8 mouse cellular contexts compared by ENCODE assay signal in the genomic region with DNA sequence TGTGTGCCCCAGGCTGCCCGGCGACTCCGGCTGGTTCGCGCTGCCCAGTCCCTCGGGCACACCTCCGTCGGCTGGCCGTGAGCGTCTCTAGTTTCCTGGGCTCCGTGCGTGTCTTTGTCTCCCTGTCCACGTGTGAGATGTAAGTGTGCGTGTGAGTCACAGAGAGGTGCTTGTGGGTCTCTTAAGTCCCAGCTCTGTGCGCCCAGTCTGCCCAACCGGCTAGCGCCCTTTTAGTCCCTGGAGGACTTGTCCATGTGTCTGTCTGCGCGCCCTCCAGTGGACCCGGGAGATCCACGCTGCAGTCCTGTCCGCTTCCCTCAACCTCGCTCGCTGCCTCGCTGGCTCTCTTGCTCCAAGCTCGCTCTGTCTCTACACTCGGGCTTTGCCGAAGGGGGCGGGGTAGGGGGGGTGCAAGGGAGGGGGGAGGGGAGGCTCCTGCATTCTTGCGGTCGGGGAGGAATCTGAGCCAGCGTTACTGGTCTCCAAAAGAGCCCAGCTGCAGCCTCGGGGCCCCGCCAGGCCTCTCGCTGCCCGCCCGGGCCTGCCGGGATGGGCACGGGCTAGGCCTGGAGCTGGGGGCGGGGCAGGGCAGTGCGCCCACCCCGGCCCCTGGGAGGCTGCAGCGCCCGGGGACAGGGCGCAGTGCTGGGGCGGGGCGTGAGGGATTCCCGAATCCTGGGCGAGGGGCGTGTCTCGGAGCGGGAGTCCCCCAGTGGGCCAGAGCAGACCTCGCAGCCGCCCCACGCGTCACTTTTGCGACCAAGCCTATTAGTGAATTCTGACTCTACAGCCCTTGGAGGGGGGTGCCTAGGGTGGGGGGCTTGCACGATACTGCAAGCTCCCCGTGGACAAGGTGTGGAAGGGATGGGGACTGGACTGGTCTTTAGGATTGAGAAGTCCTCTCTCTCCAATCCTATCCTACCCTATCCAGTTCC. TPM values are rescaled to one million over a fixed set of nuclear protein-coding genes. Genes with fewer than 3 reads are reported as not detected.
DNase-seq lines count a peak whose midpoint lies in the region; ATAC-seq and TF ChIP-seq lines count a peak whose summit lies in the region.

No protein-coding gene starts in this region.

- in situ Hi-C loops in CH12.LX (cut with MboI; ENCODE audit: low pct_ligation_motif_present, low pct_unique_long_range_greater_than_20kb, low sequenced_read_pairs) = loop anchor here (5.0 kb wide), 1 partner anchor 36 kb away; no protein-coding TSS in a partner anchor

- TF ChIP-seq RAD21 in CH12.LX (IDR thresholded peaks at IDR 0.05; ENCODE audit: low read depth, low read length) = no peak

- no peak for DNase-seq in CH12.LX (ENCODE audit: extremely low read depth)
- DNase-seq in adipocyte (ENCODE audit: low spot score) = peak; percentile 87
- peak; percentile 88 for DNase-seq in kidney, postnatal 14 days
- peak; percentile 83 for DNase-seq in lung, postnatal 14 days
- peak; percentile 84 for DNase-seq in right cerebral cortex, postnatal 10 days (ENCODE audit: low spot score in 2 of 2)
- no peak for DNase-seq in c-Kit-positive CD71-positive TER-119-positive erythroid progenitor cells, embryonic 14.5 days (ENCODE audit: low spot score)

- H3K36me3 ChIP-seq in CH12.LX (replicated peaks in 1 of 2; ENCODE audit: control insufficient read depth in 1 of 2, insufficient read depth in 1 of 2, low read length in 1 of 2) = peaks cover 3 to 35% of the 10 kb centered on the region in 2 experiments
- H3K36me3 ChIP-seq in embryonic facial prominence, embryonic 12.5 days = peaks cover 26% of the 10 kb centered on the region
- peaks cover 24% of the 10 kb centered on the region for H3K36me3 ChIP-seq in heart, embryonic 15.5 days

- H3K4me3 ChIP-seq in CH12.LX (replicated peaks in 1 of 3; ENCODE audit: low read depth in 2 of 3, low read length in 2 of 3, poor library complexity in 1 of 3) = no peak overlapping the region
- H3K4me3 ChIP-seq in embryonic facial prominence, embryonic 12.5 days = peak overlapping the region; percentile 44
- H3K4me3 ChIP-seq in heart, embryonic 15.5 days = peak overlapping the region; percentile 54

- H3K4me2 ChIP-seq in CH12.LX (ENCODE audit: insufficient read depth, low read depth, poor library complexity, severe bottlenecking) = peak overlapping the region; percentile 55; the same call in 1 of the 2 replicates
- peak overlapping the region; percentile 88 for H3K4me2 ChIP-seq in embryonic facial prominence, embryonic 12.5 days (replicated peaks)
- peak overlapping the region; percentile 89 for H3K4me2 ChIP-seq in heart, embryonic 15.5 days

- H3K79me2 ChIP-seq in CH12.LX (replicated peaks; ENCODE audit: control insufficient read depth, extremely low read depth, insufficient read depth, poor library complexity, severe bottlenecking) = no peaks in the 10 kb centered on the region

- TF ChIP-seq POLR2A in CH12.LX (IDR thresholded peaks at IDR 0.05; ENCODE audit: low read depth, low read length) = no peak

- no peaks in the 10 kb centered on the region for H3K9me3 ChIP-seq in CH12.LX (replicated peaks; ENCODE audit: low read length)
- no peaks in the 10 kb centered on the region for H3K9me3 ChIP-seq in embryonic facial prominence, embryonic 12.5 days
- no peaks in the 10 kb centered on the region for H3K9me3 ChIP-seq in heart, embryonic 15.5 days (replicated peaks)

- WGBS in embryonic facial prominence, embryonic 12.5 days = under 1% methylated on average over 59 of the region's 59 CpGs
- under 1% methylated on average over 59 of the region's 59 CpGs for WGBS in heart, embryonic 15.5 days

- H3K9ac ChIP-seq in CH12.LX (ENCODE audit: insufficient read depth, low read depth) = no peak overlapping the region
- peak overlapping the region; percentile 63 for H3K9ac ChIP-seq in embryonic facial prominence, embryonic 12.5 days
- H3K9ac ChIP-seq in heart, embryonic 15.5 days = peak overlapping the region; percentile 71

- TF ChIP-seq EP300 in CH12.LX (IDR thresholded peaks at IDR 0.05; ENCODE audit: low read length) = no peak

- dilution Hi-C loops in CH12.LX (cut with MboI; ENCODE audit: extremely low pct_ligation_motif_present, extremely low pct_unique_long_range_greater_than_20kb, low sequenced_read_pairs) = no loop called here

- H3K27me3 ChIP-seq in CH12.LX (replicated peaks) = no peaks in the 10 kb centered on the region
- H3K27me3 ChIP-seq in embryonic facial prominence, embryonic 12.5 days = no peaks in the 10 kb centered on the region
- no peaks in the 10 kb centered on the region for H3K27me3 ChIP-seq in heart, embryonic 15.5 days

- TF ChIP-seq CTCF in CH12.LX (conservative IDR thresholded peaks at IDR 0.05 in 1 of 2, IDR thresholded peaks at IDR 0.05 in 1 of 2; ENCODE audit: low read depth in 2 of 2, low read length in 2 of 2) = no peak

- peaks cover 62 to 86% of the 10 kb centered on the region in 2 experiments for H3K4me1 ChIP-seq in CH12.LX (ENCODE audit: control insufficient read depth in 1 of 2, insufficient read depth in 2 of 2)
- peaks cover 80% of the 10 kb centered on the region for H3K4me1 ChIP-seq in embryonic facial prominence, embryonic 12.5 days
- H3K4me1 ChIP-seq in heart, embryonic 15.5 days (replicated peaks) = peaks cover 87% of the 10 kb centered on the region

- no peak overlapping the region for H3K27ac ChIP-seq in CH12.LX (ENCODE audit: insufficient read depth, low read depth)
- peak overlapping the region; percentile 99 for H3K27ac ChIP-seq in embryonic facial prominence, embryonic 12.5 days
- H3K27ac ChIP-seq in heart, embryonic 15.5 days = peak overlapping the region; percentile 99

- ATAC-seq in embryonic facial prominence, embryonic 12.5 days (ENCODE audit: insufficient number of reproducible peaks, insufficient read depth, low FRiP score, low TSS enrichment) = peak; percentile 72
- ATAC-seq in heart, embryonic 15.5 days (replicated peaks; ENCODE audit: insufficient number of reproducible peaks, insufficient read depth, low FRiP score, low read depth) = peak; percentile 85

TF ChIP-seq in CH12.LX, 34 proteins besides CTCF, POLR2A, EP300 and RAD21:
- no peak for TF ChIP-seq USF1 (IDR thresholded peaks at IDR 0.05; ENCODE audit: low read depth, low read length)
- no peak for TF ChIP-seq ZMIZ1 (IDR thresholded peaks at IDR 0.05; ENCODE audit: low read depth, low read length)
- TF ChIP-seq NRF1 (IDR thresholded peaks at IDR 0.05; ENCODE audit: low read depth, low read length) = no peak
- TF ChIP-seq CHD1 (IDR thresholded peaks at IDR 0.05; ENCODE audit: low read depth, low read length) = no peak
- TF ChIP-seq MAFK (IDR thresholded peaks at IDR 0.05; ENCODE audit: insufficient replicate concordance, low read length) = no peak
- TF ChIP-seq UBTF (IDR thresholded peaks at IDR 0.05; ENCODE audit: low read depth, low read length) = no peak
- no peak for TF ChIP-seq E2F4 (IDR thresholded peaks at IDR 0.05; ENCODE audit: insufficient replicate concordance, low read depth, low read length)
- no peak for TF ChIP-seq POLR2AphosphoS2 (IDR thresholded peaks at IDR 0.05; ENCODE audit: low read depth, low read length)
- TF ChIP-seq KAT2A (IDR thresholded peaks at IDR 0.05; ENCODE audit: insufficient replicate concordance, low read length) = no peak
- TF ChIP-seq USF2 (conservative IDR thresholded peaks at IDR 0.05; ENCODE audit: low read depth, low read length) = no peak
- TF ChIP-seq MXI1 (IDR thresholded peaks at IDR 0.05; ENCODE audit: low read depth, low read length) = no peak
- no peak for TF ChIP-seq JUND (conservative IDR thresholded peaks at IDR 0.05; ENCODE audit: low read depth, low read length)
- no peak for TF ChIP-seq BHLHE40 (IDR thresholded peaks at IDR 0.05; ENCODE audit: low read depth, low read length)
- no peak for TF ChIP-seq PAX5 (IDR thresholded peaks at IDR 0.05; ENCODE audit: low read length)
- TF ChIP-seq TCF12 (IDR thresholded peaks at IDR 0.05; ENCODE audit: low read depth, low read length) = no peak

RNA-seq across cellular contexts. Expression of gene Bcl9l, which starts 16.1 kb away (rescaled TPM):
- total RNA-seq in CH12.LX (2012; rRNA removed) (0.88 and 1.6 TPM in 2 replicates), CH12.LX (2014; rRNA removed) (0.08 and 0.67 TPM in 2 replicates)
- polyA plus RNA-seq in CH12.LX (2012; ENCODE audit: insufficient read length, low read depth) = 6.2 and 7.5 TPM in 2 replicates
- polyA plus RNA-seq in embryonic facial prominence, embryonic 12.5 days (2016; fragmentation: Nextera tagmentation; extraction: Ambion mirVana) = 17.7 and 18.5 TPM in 2 replicates
- 9.1 and 12.6 TPM in 2 replicates for polyA plus RNA-seq in heart, embryonic 15.5 days (2015; fragmentation: Nextera tagmentation; extraction: Ambion mirVana)

RNA-seq across cellular contexts. Expression of gene Upk2, which starts 43.9 kb away (rescaled TPM):
- total RNA-seq in CH12.LX (2012; rRNA removed) = not detected in 2 replicates
- not detected in 2 replicates for total RNA-seq in CH12.LX (2014; rRNA removed)
- not detected in 2 replicates for polyA plus RNA-seq in CH12.LX (2012; ENCODE audit: insufficient read length, low read depth)
- 1.7 and 2.2 TPM in 2 replicates for polyA plus RNA-seq in embryonic facial prominence, embryonic 12.5 days (2016; fragmentation: Nextera tagmentation; extraction: Ambion mirVana)
- 0.63 TPM in 1 of 2 replicates, not detected in the other for polyA plus RNA-seq in heart, embryonic 15.5 days (2015; fragmentation: Nextera tagmentation; extraction: Ambion mirVana)

RNA-seq across cellular contexts. Expression of gene Foxr1, which starts 57.8 kb away (rescaled TPM):
- total RNA-seq in CH12.LX (2012; rRNA removed) = 0.08 and 0.21 TPM in 2 replicates
- total RNA-seq in CH12.LX (2014; rRNA removed) = not detected in 2 replicates
- polyA plus RNA-seq in CH12.LX (2012; ENCODE audit: insufficient read length, low read depth) = 1.4 and 1.5 TPM in 2 replicates
- not detected in 2 replicates for polyA plus RNA-seq in embryonic facial prominence, embryonic 12.5 days (2016; fragmentation: Nextera tagmentation; extraction: Ambion mirVana)
- not detected in 2 replicates for polyA plus RNA-seq in heart, embryonic 15.5 days (2015; fragmentation: Nextera tagmentation; extraction: Ambion mirVana)

Comparison
In these comparisons a context has a peak if more than half of its experiments do, and no peak if none do; other contexts are left out.
1. DNase-seq: peak in adipocyte (single experiment), kidney, postnatal 14 days (single experiment), lung, postnatal 14 days (single experiment) and right cerebral cortex, postnatal 10 days (2 of 2); none in CH12.LX (single experiment) and c-Kit-positive CD71-positive TER-119-positive erythroid progenitor cells, embryonic 14.5 days (single experiment).
2. H3K4me3 ChIP-seq: peak in embryonic facial prominence, embryonic 12.5 days (single experiment) and heart, embryonic 15.5 days (single experiment); none in CH12.LX (0 of 3).
3. Peak in every context shown above with its lines, with median percentiles within 50 percentile points of each other: H3K4me2 ChIP-seq.